Mouse (Mus musculus): ENCODE measurements around the gene Mief1. TPM values are rescaled to one million over a fixed set of nuclear protein-coding genes. Genes with fewer than 3 reads are reported as not detected.

The Mief1 gene
- polyA plus RNA-seq, 1 experiment from 2014 or later: 42.1 TPM

GRCm38 (mm10) chr15:80213688-80214087, 20.1 kb upstream of the Mief1 start:
- Histone ChIP-seq H3K27ac (no peak overlapping the region), H3K9me3 (no peaks in the 10 kb centered on the region), H3K4me2 (replicated peaks) (no peak overlapping the region), H3K4me3 (no peak overlapping the region), H3K4me1 (peaks cover 5% of the 10 kb centered on the region; the same call in 1 of the 2 replicates), H3K27me3 (no peaks in the 10 kb centered on the region), H3K9ac (no peak overlapping the region), H3K36me3 (peaks cover 35% of the 10 kb centered on the region)
- no peak for ATAC-seq (ENCODE audit: insufficient number of reproducible peaks, insufficient read depth, low FRiP score, low TSS enrichment)

- Histone ChIP-seq H3K9me3 (no peaks in the 10 kb centered on the region), H3K4me3 (no peak overlapping the region), H3K27ac (no peak overlapping the region), H3K4me1 (peaks cover 14% of the 10 kb centered on the region), H3K9ac (no peak overlapping the region), H3K36me3 (peaks cover 31% of the 10 kb centered on the region), H3K27me3 (no peaks in the 10 kb centered on the region), H3K4me2 (replicated peaks) (no peak overlapping the region)
- WGBS: 20% methylated on average over 10 of the region's 10 CpGs
- no peak for ATAC-seq (ENCODE audit: insufficient number of reproducible peaks, insufficient read depth, low FRiP score, low TSS enrichment)
Observed at GRCm38 (mm10) chr15:80215716-80216479, 17.9 kb upstream of the Mief1 start.

- WGBS: 68% methylated on average over 9 of the region's 9 CpGs
- no peak overlapping the region for H3K27ac ChIP-seq
- H3K4me2 ChIP-seq (replicated peaks): no peak overlapping the region
- no peak overlapping the region for H3K4me3 ChIP-seq
- H3K9ac ChIP-seq: no peak overlapping the region
- H3K27me3 ChIP-seq: no peaks in the 10 kb centered on the region
- H3K36me3 ChIP-seq: peaks cover 26% of the 10 kb centered on the region
- ATAC-seq (ENCODE audit: insufficient number of reproducible peaks, insufficient read depth, low FRiP score, low TSS enrichment): no peak
- H3K9me3 ChIP-seq: no peaks in the 10 kb centered on the region
- peaks cover 14% of the 10 kb centered on the region for H3K4me1 ChIP-seq
Observed at GRCm38 (mm10) chr15:80216480-80216820, 17.4 kb upstream of the Mief1 start.

- 88% methylated on average over 10 of the region's 10 CpGs for WGBS
- peaks cover 16% of the 10 kb centered on the region; the same call in 1 of the 2 replicates for H3K36me3 ChIP-seq
- no peak overlapping the region for H3K4me2 ChIP-seq (replicated peaks)
- H3K27me3 ChIP-seq: no peaks in the 10 kb centered on the region
- H3K9me3 ChIP-seq: no peaks in the 10 kb centered on the region
- H3K4me1 ChIP-seq: peaks cover 14% of the 10 kb centered on the region
- no peak overlapping the region for H3K4me3 ChIP-seq
- H3K27ac ChIP-seq: no peak overlapping the region
- no peak overlapping the region for H3K9ac ChIP-seq
- no peak for ATAC-seq (ENCODE audit: insufficient number of reproducible peaks, insufficient read depth, low FRiP score, low TSS enrichment)
Observed at GRCm38 (mm10) chr15:80217476-80217875, 16.3 kb upstream of the Mief1 start.

GRCm38 (mm10) chr15:80219211-80219610, 14.6 kb upstream of the Mief1 start:
- 38% methylated on average over 14 of the region's 14 CpGs for WGBS

GRCm38 (mm10) chr15:80219705-80220657, 13.8 kb upstream of the Mief1 start:
- Histone ChIP-seq H3K27me3 (no peaks in the 10 kb centered on the region), H3K9ac (no peak overlapping the region), H3K36me3 (no peaks in the 10 kb centered on the region), H3K27ac (no peak overlapping the region), H3K9me3 (no peaks in the 10 kb centered on the region), H3K4me3 (no peak overlapping the region), H3K4me1 (peaks cover 14% of the 10 kb centered on the region), H3K4me2 (replicated peaks) (peak overlapping the region; percentile 18; the same call in 1 of the 2 replicates)
- ATAC-seq (ENCODE audit: insufficient number of reproducible peaks, insufficient read depth, low FRiP score, low TSS enrichment): no peak
- 64% methylated on average over 4 of the region's 4 CpGs for WGBS

More at GRCm38 (mm10) chr15:80219211-80219610, 14.6 kb upstream of the Mief1 start:
- Histone ChIP-seq H3K4me3 (no peak overlapping the region), H3K9ac (no peak overlapping the region), H3K27ac (no peak overlapping the region), H3K4me2 (replicated peaks) (peak overlapping the region; percentile 18), H3K36me3 (no peaks in the 10 kb centered on the region), H3K27me3 (no peaks in the 10 kb centered on the region), H3K9me3 (no peaks in the 10 kb centered on the region), H3K4me1 (peaks cover 14% of the 10 kb centered on the region)
- ATAC-seq (ENCODE audit: insufficient number of reproducible peaks, insufficient read depth, low FRiP score, low TSS enrichment): no peak

- Histone ChIP-seq H3K36me3 (no peaks in the 10 kb centered on the region), H3K9me3 (no peaks in the 10 kb centered on the region), H3K4me2 (replicated peaks) (no peak overlapping the region), H3K4me1 (peaks cover 9% of the 10 kb centered on the region), H3K27me3 (no peaks in the 10 kb centered on the region), H3K9ac (no peak overlapping the region), H3K27ac (no peak overlapping the region), H3K4me3 (no peak overlapping the region)
- 68% methylated on average over 8 of the region's 8 CpGs for WGBS
- no peak for ATAC-seq (ENCODE audit: insufficient number of reproducible peaks, insufficient read depth, low FRiP score, low TSS enrichment)
Observed at GRCm38 (mm10) chr15:80221031-80221430, 12.8 kb upstream of the Mief1 start.

GRCm38 (mm10) chr15:80223751-80224150, 10.1 kb upstream of the Mief1 start:
- Histone ChIP-seq H3K27me3 (no peaks in the 10 kb centered on the region), H3K9ac (no peak overlapping the region), H3K4me2 (replicated peaks) (no peak overlapping the region), H3K9me3 (no peaks in the 10 kb centered on the region), H3K36me3 (no peaks in the 10 kb centered on the region), H3K4me1 (peaks cover 8% of the 10 kb centered on the region), H3K4me3 (no peak overlapping the region), H3K27ac (no peak overlapping the region)
- WGBS: 91% methylated on average over 7 of the region's 7 CpGs
- ATAC-seq (ENCODE audit: insufficient number of reproducible peaks, insufficient read depth, low FRiP score, low TSS enrichment): no peak

GRCm38 (mm10) chr15:80225208-80225607, 8.6 kb upstream of the Mief1 start:
- H3K9ac ChIP-seq: no peak overlapping the region
- WGBS: 25% methylated on average over 9 of the region's 9 CpGs
- H3K4me2 ChIP-seq (replicated peaks): no peak overlapping the region
- no peak overlapping the region for H3K4me3 ChIP-seq
- no peak for ATAC-seq (ENCODE audit: insufficient number of reproducible peaks, insufficient read depth, low FRiP score, low TSS enrichment)
- H3K36me3 ChIP-seq: no peaks in the 10 kb centered on the region
- H3K4me1 ChIP-seq: no peaks in the 10 kb centered on the region
- no peak overlapping the region for H3K27ac ChIP-seq
- H3K27me3 ChIP-seq: no peaks in the 10 kb centered on the region
- no peaks in the 10 kb centered on the region for H3K9me3 ChIP-seq

GRCm38 (mm10) chr15:80225796-80226195, 8.0 kb upstream of the Mief1 start:
- Histone ChIP-seq H3K4me1 (no peaks in the 10 kb centered on the region), H3K4me2 (replicated peaks) (no peak overlapping the region), H3K27ac (no peak overlapping the region), H3K36me3 (no peaks in the 10 kb centered on the region), H3K9ac (no peak overlapping the region), H3K9me3 (no peaks in the 10 kb centered on the region), H3K27me3 (no peaks in the 10 kb centered on the region), H3K4me3 (no peak overlapping the region)
- no peak for ATAC-seq (ENCODE audit: insufficient number of reproducible peaks, insufficient read depth, low FRiP score, low TSS enrichment)
- 42% methylated on average over 2 of the region's 2 CpGs for WGBS

GRCm38 (mm10) chr15:80228071-80228800, 5.6 kb upstream of the Mief1 start:
- Histone ChIP-seq H3K4me3 (no peak overlapping the region), H3K36me3 (no peaks in the 10 kb centered on the region), H3K9ac (no peak overlapping the region), H3K4me1 (peaks cover 3% of the 10 kb centered on the region; the same call in 1 of the 2 replicates), H3K27me3 (no peaks in the 10 kb centered on the region), H3K4me2 (replicated peaks) (no peak overlapping the region), H3K9me3 (no peaks in the 10 kb centered on the region), H3K27ac (no peak overlapping the region)
- no peak for ATAC-seq (ENCODE audit: insufficient number of reproducible peaks, insufficient read depth, low FRiP score, low TSS enrichment)
- 76% methylated on average over 17 of the region's 17 CpGs for WGBS
